In genomic region chr16:49781556-49782156, GRCm38 (mm10) we compare ENCODE assay signal across 14 mouse cellular contexts. TPM values are rescaled to one million over a fixed set of nuclear protein-coding genes. Genes with fewer than 3 reads are reported as not detected.
DNase-seq lines count a peak whose midpoint lies in the region; ATAC-seq and TF ChIP-seq lines count a peak whose summit lies in the region.
"Had no signal": no experiment of that assay in that cellular context is flagged by ENCODE, and none has a peak within 500 bp of the region (broad histone marks: within the 10 kb centered on the region; RNA-seq: fewer than 3 reads in every experiment).

No protein-coding gene starts in this region.

- H3K36me3 ChIP-seq in hindbrain, postnatal 0 days (ENCODE audit: insufficient read depth, low read length): no peaks in the 10 kb centered on the region

- no peak for TF ChIP-seq CTCF in lung, adult 2 months (IDR thresholded peaks at IDR 0.05; ENCODE audit: insufficient read depth, low read length)
- no peak for TF ChIP-seq CTCF in hindbrain, postnatal 0 days (IDR thresholded peaks at IDR 0.05; ENCODE audit: low read depth)

- H3K27me3 ChIP-seq in hindbrain, postnatal 0 days (ENCODE audit: insufficient read depth, low read length): no peaks in the 10 kb centered on the region

- no peak overlapping the region for H3K4me2 ChIP-seq in hindbrain, postnatal 0 days (ENCODE audit: low read depth, low read length)
- H3K4me2 ChIP-seq: heart, embryonic 11.5 days had no signal

- H3K4me1 ChIP-seq in lung, adult 2 months (ENCODE audit: control insufficient read depth, insufficient read depth, low read length): no peaks in the 10 kb centered on the region; the same call in 1 of the 2 replicates
- no peaks in the 10 kb centered on the region for H3K4me1 ChIP-seq in hindbrain, postnatal 0 days (ENCODE audit: insufficient read depth, low read length)

- no peak overlapping the region for H3K27ac ChIP-seq in hindbrain, postnatal 0 days

- no peaks in the 10 kb centered on the region for H3K9me3 ChIP-seq in hindbrain, postnatal 0 days (ENCODE audit: low read length)

- WGBS in lung, adult 2 months: 58% methylated on average over 5 of the region's 5 CpGs
- 83% methylated on average over 5 of the region's 5 CpGs for WGBS in hindbrain, postnatal 0 days

- peak; percentile 82 to 85 for ATAC-seq in hematopoietic stem cell, adult 5-6 weeks (replicated peaks in 1 of 2; ENCODE audit: insufficient read depth in 1 of 2, low FRiP score in 2 of 2, low TSS enrichment in 1 of 2, low read depth in 1 of 2, poor library complexity in 2 of 2, severe bottlenecking in 2 of 2)
- ATAC-seq in monocyte, adult 5-6 weeks (replicated peaks; ENCODE audit: insufficient number of reproducible peaks, low FRiP score, low TSS enrichment, poor library complexity, severe bottlenecking): peak; percentile 82
- no peak for ATAC-seq in hindbrain, postnatal 0 days
- ATAC-seq: forebrain, postnatal 0 days; lung, postnatal 0 days had no signal

- no peak overlapping the region for H3K9ac ChIP-seq in hindbrain, postnatal 0 days (replicated peaks; ENCODE audit: low read length)
- H3K9ac ChIP-seq: forebrain, postnatal 0 days had no signal

- DNase-seq in lung, postnatal 25 days (ENCODE audit: low spot score): peak; percentile 31
- no peak for DNase-seq in lung, adult 2 months
- peak; percentile 55 for DNase-seq in CD4-positive, CD25-positive, alpha-beta regulatory T cell, adult 2 months (ENCODE audit: low read depth, low spot score)
- DNase-seq in cerebellum, adult 18-20 months: no peak
- no peak for DNase-seq in gastrocnemius, postnatal 25 days
- DNase-seq in hindbrain, postnatal 0 days (ENCODE audit: low spot score): no peak
- DNase-seq: cerebellum, adult 2 months; forebrain, postnatal 0 days; kidney, adult 11 months; right cerebral cortex, adult 18-20 months had no signal

- no peak overlapping the region for H3K4me3 ChIP-seq in lung, adult 2 months (replicated peaks; ENCODE audit: extremely low read depth, low read depth, low read length)
- H3K4me3 ChIP-seq in hindbrain, postnatal 0 days (ENCODE audit: low read length): no peak overlapping the region

- no peak for TF ChIP-seq POLR2A in lung, adult 2 months (IDR thresholded peaks at IDR 0.05; ENCODE audit: borderline replicate concordance, extremely low read depth, low read depth, low read length)

RNA-seq across cellular contexts. Expression of gene Cd47, which starts 18.7 kb away (rescaled TPM):
- 80.1 and 82.2 TPM in 2 replicates for polyA plus RNA-seq in lung, adult 2 months (2012; rRNA removed)
- total RNA-seq in hematopoietic stem cell, adult 5-6 weeks (2017): 146 and 222 TPM in 2 replicates
- total RNA-seq in monocyte, adult 5-6 weeks (2017): 293 to 337 TPM (median 305 TPM) in 3 replicates
- total RNA-seq in gastrocnemius, postnatal 25 days (2021): 10 to 100 TPM; 23.3 to 28.9 TPM
- 38.9 and 44.3 TPM in 2 replicates for total RNA-seq in hindbrain, postnatal 0 days (2014; rRNA removed)
- 235 and 238 TPM in 2 replicates for polyA plus RNA-seq in hindbrain, postnatal 0 days (2015; fragmentation: Nextera tagmentation; extraction: Ambion mirVana)

Comparison
In these comparisons a context has a peak if more than half of its experiments do, and no peak if none do; other contexts are left out.
1. DNase-seq: peak in lung, postnatal 25 days (single experiment) and CD4-positive, CD25-positive, alpha-beta regulatory T cell, adult 2 months (single experiment); none in lung, adult 2 months (single experiment), cerebellum, adult 18-20 months (0 of 2), gastrocnemius, postnatal 25 days (single experiment) and hindbrain, postnatal 0 days (single experiment).